Mouse (Mus musculus): ENCODE results near the gene Ssc5d. TPM values are rescaled to one million over a fixed set of nuclear protein-coding genes. Genes with fewer than 3 reads are reported as not detected.
"Not testable (repeated sequence)": the region's sequence is repeated elsewhere in the genome, so short reads cannot be mapped to it uniquely, and the experiment has no call there.

Gene Ssc5d
- 24.1 and 29.8 TPM in 2 replicates for polyA plus RNA-seq (2011; ENCODE audit: insufficient read length, low read depth, missing spikeins)

DNA sequence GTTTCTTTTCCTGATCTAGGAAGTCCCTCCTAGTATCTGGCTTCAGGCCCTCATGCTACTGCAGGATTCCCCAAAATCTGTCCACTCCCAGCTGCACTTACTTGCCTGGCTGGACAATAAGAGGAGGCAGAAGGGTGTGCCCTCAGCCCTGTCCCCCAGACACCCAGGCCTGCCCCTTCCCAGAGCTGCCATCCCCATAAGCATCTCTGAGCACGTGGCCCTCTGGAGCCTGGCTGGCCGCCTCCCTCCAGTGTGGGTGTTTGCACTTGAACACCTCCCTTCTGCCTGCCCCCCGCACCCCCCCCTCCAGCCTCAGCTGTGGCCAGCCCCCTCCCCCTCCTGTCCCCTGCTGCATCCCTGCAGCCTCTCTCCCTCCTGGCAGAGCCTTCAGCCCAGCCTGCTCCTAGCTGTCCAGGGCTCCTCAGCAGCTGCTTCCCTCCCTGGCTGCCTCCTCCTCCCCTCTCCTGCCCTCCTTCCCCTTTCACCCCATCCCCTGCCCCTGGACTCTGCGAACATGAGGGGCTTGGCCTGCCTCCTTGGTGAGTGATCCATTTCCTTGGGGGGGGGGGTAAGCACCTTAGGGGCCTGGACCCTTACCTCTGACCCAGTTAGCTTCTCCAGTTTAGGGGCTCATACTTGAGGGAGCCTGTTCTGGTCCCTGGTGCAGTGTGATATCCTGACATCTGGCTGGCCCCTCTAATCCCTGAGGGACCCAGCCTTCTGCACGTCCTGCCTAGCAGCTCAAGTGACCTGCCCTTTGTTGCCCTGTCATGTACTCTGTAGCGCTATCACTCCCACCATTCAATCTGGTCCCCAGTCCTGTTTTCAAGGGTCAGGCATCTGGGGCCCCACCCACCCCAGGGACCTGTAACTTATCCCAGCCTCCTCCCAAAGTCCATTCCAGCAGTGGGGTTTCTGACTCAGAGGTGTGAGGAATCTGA lies at the start of gene Ssc5d:
TSS of gene Ssc5d (plus strand) at position 345 of the 941 bp plus-strand sequence.
- peaks cover 18% of the 10 kb centered on the region; the same call in 1 of the 2 replicates for H3K4me1 ChIP-seq (ENCODE audit: control insufficient read depth, insufficient read depth, low read length)
- TF ChIP-seq CTCF (IDR thresholded peaks at IDR 0.05; ENCODE audit: borderline replicate concordance, insufficient read depth, low read length) (no peak), POLR2A (IDR thresholded peaks at IDR 0.05; ENCODE audit: low read depth, low read length) (peak; percentile 57)
- peak within 1 kb of the TSS; percentile 97 for H3K27ac ChIP-seq (ENCODE audit: insufficient read depth, low read length)
- H3K4me3 ChIP-seq (ENCODE audit: insufficient read depth, low read length): no peak within 1 kb of the TSS

DNA sequence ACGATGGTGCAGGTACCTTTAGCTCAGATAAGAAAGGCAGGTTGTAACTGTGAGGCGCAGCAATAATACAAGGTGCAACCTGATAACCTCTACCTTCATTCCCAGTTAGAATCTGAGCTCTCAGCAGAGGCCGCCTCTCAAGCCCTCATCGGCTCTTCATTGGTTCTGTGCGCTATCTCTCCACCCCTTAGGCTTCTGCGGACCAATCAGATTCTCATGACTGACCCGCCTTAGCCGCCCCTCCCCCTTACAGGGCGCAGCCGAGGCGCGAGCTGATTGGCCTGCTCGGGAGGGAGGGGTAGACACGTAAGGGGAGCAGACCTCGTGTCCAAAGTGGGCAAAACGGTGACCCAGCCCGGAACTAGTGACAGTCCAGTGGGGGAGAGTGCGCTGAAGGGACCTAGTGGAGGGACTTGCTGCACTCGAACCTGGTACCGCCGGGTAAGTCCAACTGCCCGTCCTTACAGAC lies 48.8 kb upstream of the Ssc5d start, which contains the start of gene Isoc2a:
TSS of gene Isoc2a (plus strand) at position 401 of the 469 bp plus-strand sequence.
- TF ChIP-seq POLR2A (IDR thresholded peaks at IDR 0.05; ENCODE audit: low read depth, low read length) (peak; percentile 90), CTCF (IDR thresholded peaks at IDR 0.05; ENCODE audit: borderline replicate concordance, insufficient read depth, low read length) (no peak)
- Histone ChIP-seq H3K4me3 (ENCODE audit: insufficient read depth, low read length) (peak within 1 kb of the TSS; percentile 51), H3K4me1 (ENCODE audit: control insufficient read depth, insufficient read depth, low read length) (no peaks in the 10 kb centered on the region), H3K27ac (ENCODE audit: insufficient read depth, low read length) (no peak within 1 kb of the TSS)

DNA sequence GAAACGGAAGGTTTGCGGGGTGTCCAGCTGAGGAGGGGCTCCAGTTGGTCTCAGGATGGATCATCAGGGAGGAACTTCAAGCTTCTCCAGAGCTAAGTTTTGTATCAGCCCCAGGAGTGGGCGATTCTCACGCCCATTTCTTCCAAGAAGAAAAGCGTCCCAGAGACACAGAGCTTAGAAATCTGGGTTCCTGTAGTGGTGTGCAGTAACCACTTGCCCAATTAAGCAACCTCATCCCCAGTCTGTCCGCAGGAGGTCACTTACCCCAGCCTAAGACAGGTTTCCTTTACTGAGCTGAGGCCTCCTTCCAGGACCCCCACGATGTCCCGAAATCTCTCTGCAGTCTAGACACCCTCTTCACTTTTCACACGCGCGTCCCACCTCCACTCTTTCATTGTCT lies 48.4 kb upstream of the Ssc5d start:
- Histone ChIP-seq H3K4me3 (ENCODE audit: insufficient read depth, low read length) (peak overlapping the region; percentile 51), H3K27ac (ENCODE audit: insufficient read depth, low read length) (no peak overlapping the region), H3K4me1 (ENCODE audit: control insufficient read depth, insufficient read depth, low read length) (no peaks in the 10 kb centered on the region)
- TF ChIP-seq CTCF (IDR thresholded peaks at IDR 0.05; ENCODE audit: borderline replicate concordance, insufficient read depth, low read length): no peak
- no peak for TF ChIP-seq POLR2A (IDR thresholded peaks at IDR 0.05; ENCODE audit: low read depth, low read length)

DNA sequence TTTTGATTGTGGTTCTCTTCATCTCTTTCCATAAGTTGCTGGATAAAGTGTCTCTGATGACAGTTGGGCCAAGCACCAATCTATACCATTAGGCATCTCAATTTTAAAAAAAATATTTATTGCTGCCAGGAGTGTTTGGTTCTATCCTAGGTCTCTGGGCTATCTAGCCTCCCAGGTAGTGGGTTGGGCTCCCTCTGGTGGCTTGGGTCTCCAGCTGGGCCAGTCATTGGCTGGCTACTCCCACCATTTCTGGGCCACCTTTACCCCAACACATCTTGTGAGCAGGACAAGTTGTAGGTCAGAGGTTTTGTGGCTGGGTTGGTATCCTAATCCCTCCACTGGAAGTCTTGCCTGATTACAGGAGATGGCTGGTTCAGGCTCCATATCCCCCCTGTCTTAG lies 47.4 kb upstream of the Ssc5d start:
- TF ChIP-seq POLR2A (IDR thresholded peaks at IDR 0.05; ENCODE audit: low read depth, low read length) (no peak), CTCF (IDR thresholded peaks at IDR 0.05; ENCODE audit: borderline replicate concordance, insufficient read depth, low read length) (no peak)
- Histone ChIP-seq H3K4me1 (ENCODE audit: control insufficient read depth, insufficient read depth, low read length) (no peaks in the 10 kb centered on the region), H3K27ac (ENCODE audit: insufficient read depth, low read length) (no peak overlapping the region), H3K4me3 (ENCODE audit: insufficient read depth, low read length) (no peak overlapping the region)

DNA sequence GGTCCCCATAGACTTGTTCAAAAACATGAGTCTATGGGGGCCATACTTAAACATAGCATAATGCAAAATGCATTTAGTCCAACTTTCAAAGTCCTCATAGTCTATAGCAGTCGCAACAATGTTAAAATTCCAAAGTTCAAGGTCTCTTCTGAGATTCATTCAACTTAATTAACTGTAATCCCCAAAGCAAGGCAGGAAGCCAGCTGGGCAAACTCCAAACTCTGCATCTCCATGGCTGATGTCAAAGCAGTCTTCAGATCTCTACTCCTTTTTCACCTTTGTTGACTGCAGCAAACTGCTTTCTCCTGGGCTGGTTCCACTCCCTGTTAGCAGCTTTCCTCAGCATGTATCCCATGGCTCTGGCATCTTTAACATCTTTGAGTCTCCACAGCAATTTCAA lies 46.5 kb upstream of the Ssc5d start:
- not testable (repeated sequence) for H3K4me3 ChIP-seq (ENCODE audit: insufficient read depth, low read length); H3K27ac ChIP-seq (ENCODE audit: insufficient read depth, low read length); H3K4me1 ChIP-seq (ENCODE audit: control insufficient read depth, insufficient read depth, low read length)

DNA sequence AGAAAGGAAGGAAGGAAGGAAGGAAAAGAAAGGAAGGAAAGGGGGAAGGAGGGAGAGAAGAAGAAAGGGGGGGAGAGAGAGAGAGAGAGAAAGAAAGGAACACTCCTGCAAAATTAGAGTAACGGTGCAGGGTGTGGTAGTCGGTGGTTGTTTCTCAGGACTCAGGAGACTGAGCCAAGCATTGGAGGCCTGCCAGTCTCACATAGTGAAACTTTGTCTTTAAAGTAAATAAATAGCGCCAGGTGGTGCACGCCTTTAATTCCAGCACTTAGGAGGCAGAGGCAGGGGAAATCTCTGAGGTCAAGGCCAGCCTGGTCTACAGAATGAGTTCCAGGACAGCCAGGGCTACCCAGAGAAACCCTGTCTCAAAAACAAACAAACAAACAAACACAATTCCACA lies 38.9 kb upstream of the Ssc5d start:
- H3K4me3 ChIP-seq (ENCODE audit: insufficient read depth, low read length): no peak overlapping the region
- no peak overlapping the region for H3K27ac ChIP-seq (ENCODE audit: insufficient read depth, low read length)
- no peak for TF ChIP-seq CTCF (IDR thresholded peaks at IDR 0.05; ENCODE audit: borderline replicate concordance, insufficient read depth, low read length)
- TF ChIP-seq POLR2A (IDR thresholded peaks at IDR 0.05; ENCODE audit: low read depth, low read length): no peak
- no peaks in the 10 kb centered on the region for H3K4me1 ChIP-seq (ENCODE audit: control insufficient read depth, insufficient read depth, low read length)

DNA sequence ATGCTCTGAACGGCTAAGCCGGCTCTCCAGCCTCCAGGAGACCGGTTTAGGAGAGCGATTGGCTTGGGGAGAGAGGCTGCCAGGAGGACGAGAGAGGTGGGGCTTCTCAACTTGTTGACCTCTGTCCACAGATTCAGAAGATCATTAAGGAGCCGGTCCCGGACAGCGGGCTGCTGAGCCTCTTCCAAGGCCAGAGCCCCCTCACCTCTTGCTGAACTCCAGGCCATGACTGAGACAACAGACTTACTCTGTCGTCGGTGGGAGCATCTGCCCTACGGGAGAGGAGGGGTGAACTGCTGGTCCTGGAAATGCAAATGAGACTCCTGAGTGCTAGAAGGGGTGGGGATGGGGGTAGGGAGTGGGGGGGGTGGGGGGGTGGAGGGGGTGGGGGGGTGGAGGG lies 30.4 kb upstream of the Ssc5d start:
- H3K4me1 ChIP-seq (ENCODE audit: control insufficient read depth, insufficient read depth, low read length): no peaks in the 10 kb centered on the region
- H3K27ac ChIP-seq (ENCODE audit: insufficient read depth, low read length): no peak overlapping the region
- H3K4me3 ChIP-seq (ENCODE audit: insufficient read depth, low read length): no peak overlapping the region
- TF ChIP-seq POLR2A (IDR thresholded peaks at IDR 0.05; ENCODE audit: low read depth, low read length) (no peak), CTCF (IDR thresholded peaks at IDR 0.05; ENCODE audit: borderline replicate concordance, insufficient read depth, low read length) (no peak)

DNA sequence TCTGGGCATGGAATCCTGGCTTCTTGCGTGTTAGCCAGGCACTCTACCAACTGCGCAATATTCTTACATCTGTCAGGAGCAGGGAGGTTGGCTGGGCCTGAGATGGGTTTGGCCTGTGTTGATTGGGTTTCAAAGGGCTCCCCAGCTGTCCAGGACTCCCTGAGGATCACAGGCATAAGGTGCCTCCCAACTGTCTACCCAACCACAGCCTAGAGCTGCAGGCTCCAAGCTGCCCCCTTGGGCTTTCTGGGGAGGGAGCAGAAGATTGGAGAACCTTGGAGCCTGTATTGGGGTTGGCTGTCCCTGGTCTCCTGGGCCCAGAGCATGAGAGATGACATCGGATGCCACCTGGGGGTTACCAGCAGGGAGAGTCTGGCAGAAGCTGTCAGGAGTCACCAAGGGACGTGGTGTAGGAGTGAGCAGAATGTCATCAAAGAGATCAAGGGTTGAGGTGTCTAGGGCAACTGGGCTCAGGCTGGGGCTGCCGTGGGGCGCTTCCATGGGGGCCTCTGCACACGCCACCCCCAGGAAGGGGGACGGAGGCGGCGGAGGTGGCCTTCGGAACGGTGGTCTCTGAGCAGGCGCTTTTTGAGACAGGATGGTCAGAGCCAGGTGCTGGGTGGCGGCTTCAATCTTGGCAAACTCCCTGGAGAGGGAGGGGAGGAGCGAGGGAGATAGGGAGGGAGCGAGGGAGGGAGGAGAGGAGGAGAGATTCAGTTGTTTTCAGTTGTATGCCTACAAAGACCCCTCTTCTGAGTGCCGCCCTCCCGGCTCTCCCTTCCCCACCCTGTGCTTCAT lies 26.5 kb upstream of the Ssc5d start:
- Histone ChIP-seq H3K27ac (ENCODE audit: insufficient read depth, low read length) (no peak overlapping the region), H3K4me1 (ENCODE audit: control insufficient read depth, insufficient read depth, low read length) (no peaks in the 10 kb centered on the region), H3K4me3 (ENCODE audit: insufficient read depth, low read length) (no peak overlapping the region)
- TF ChIP-seq CTCF (IDR thresholded peaks at IDR 0.05; ENCODE audit: borderline replicate concordance, insufficient read depth, low read length) (no peak), POLR2A (IDR thresholded peaks at IDR 0.05; ENCODE audit: low read depth, low read length) (no peak)

DNA sequence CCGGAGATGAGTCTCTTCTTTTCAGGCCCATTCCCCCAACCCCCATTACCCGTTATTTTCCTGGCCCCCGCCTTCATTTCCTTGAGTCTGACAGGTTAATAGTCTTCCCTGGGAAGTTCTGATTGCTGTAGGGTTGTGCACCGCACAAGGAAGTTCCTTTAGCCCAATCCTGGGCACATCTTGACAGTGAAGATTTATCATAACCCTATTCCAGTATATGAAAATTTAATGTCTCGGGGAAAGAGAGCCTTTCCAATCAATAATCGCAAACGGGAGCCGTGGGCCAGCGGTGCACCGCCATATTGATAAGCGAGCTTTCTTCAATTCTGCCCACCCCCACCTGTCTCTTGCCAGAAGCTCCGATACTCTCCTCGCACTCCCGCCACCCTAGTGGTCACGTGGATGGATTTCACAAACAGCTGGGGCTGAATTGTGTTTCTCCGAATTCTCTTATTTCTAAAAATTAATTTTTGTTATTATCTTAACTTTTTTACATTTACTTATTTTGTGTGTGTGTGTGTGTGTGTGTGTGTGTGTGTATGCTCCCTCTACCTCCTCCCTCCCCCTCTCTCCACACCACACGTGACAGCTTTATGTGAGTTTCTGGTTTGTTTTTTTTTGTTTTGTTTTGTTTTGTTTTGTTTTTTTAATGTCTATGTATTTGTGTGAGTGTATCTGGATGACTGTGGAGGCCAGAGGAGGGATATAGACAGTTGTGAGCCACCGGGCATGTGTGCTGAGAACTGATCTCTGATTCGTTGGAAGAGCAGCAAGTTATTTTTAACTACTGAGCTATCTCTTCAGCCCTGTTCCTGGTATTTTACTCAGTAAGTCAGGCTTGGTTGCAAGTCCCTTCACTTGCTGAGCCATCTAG lies 25.7 kb upstream of the Ssc5d start:
- Histone ChIP-seq H3K4me1 (ENCODE audit: control insufficient read depth, insufficient read depth, low read length) (no peaks in the 10 kb centered on the region), H3K4me3 (ENCODE audit: insufficient read depth, low read length) (no peak overlapping the region), H3K27ac (ENCODE audit: insufficient read depth, low read length) (no peak overlapping the region)
- TF ChIP-seq POLR2A (IDR thresholded peaks at IDR 0.05; ENCODE audit: low read depth, low read length) (no peak), CTCF (IDR thresholded peaks at IDR 0.05; ENCODE audit: borderline replicate concordance, insufficient read depth, low read length) (no peak)
